Mouse (Mus musculus) urinary bladder, postnatal 0 days (tissue): ENCODE data around the gene Gm14322. TPM values are rescaled to one million over a fixed set of nuclear protein-coding genes. Genes with fewer than 3 reads are reported as not detected.

Experiments
- polyA plus RNA-seq: library from polyadenylated mRNA; unstranded; fragments of >200 nt; fragmentation: Nextera tagmentation; extraction: Ambion mirVana; gene quantifications from 2 replicates; pipeline ENCODE4 v1.2.1, GENCODE M21; 2015

Gm14322 gene
- polyA plus RNA-seq: 6.2 and 7.5 TPM in 2 replicates

DNA sequence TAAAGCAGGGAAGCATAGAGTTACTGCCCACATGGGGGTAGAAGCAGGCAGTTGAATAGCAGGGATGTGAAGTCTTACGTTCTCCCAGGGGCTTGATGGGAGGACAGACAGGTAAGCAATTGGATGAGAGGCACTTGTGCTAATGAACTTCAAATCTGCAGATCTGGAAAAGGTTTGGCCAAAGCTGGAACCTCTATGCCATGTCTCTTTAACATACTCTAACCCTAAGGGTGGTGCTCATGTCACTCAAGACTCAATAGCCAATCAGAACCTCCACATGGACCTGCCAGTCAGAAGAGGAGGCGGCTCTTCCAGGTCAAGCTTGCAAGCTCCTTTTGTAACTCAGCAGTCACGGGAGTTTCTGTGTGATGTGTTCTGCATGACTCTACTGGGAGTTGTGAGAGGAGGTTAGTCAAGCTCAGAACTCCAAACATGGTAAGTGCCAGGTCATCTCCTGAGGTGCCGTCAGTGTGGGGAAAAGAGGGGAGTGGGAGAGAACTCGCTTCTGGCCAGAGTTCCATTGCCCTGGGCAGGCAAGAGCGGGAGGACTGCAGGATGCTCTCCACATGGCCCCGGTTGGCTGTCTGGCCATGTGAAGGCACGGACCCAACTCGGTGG lies at the start of gene Gm14322:
Gene Gm14322, plus strand, starts transcription at position 348 of the 618 bp plus-strand sequence.

Other genes starting within 250 kb of the Gm14322 start
- not detected in 2 replicates for gene Gm14406, start 181.1 kb upstream of the Gm14322 start, polyA plus RNA-seq
- 38.7 and 39.8 TPM in 2 replicates for gene Gm14325, start 81.0 kb downstream of the Gm14322 start, polyA plus RNA-seq
- 7.5 and 8.4 TPM in 2 replicates for gene Gm14327, start 137.8 kb downstream of the Gm14322 start, polyA plus RNA-seq
- 0.37 and 0.63 TPM in 2 replicates for gene Zfp972, start 166.3 kb downstream of the Gm14322 start, polyA plus RNA-seq
- 32.2 and 33.4 TPM in 2 replicates for gene Gm14326, start 198.0 kb downstream of the Gm14322 start, polyA plus RNA-seq